Mouse (Mus musculus) C2C12 (cell line): Measurements from ENCODE around the gene Csf3.

ENCODE experiments used
- CEBPB ChIP-seq: IDR thresholded peaks from one replicate; pipeline ENCODE4 v1.6.1; 2011; ENCODE audit warnings: low read depth, mild to moderate bottlenecking, control low read depth, moderate library complexity
- CTCF ChIP-seq: IDR thresholded peaks from one replicate; pipeline ENCODE4 v1.5.1; 2011; ENCODE audit not compliant: control insufficient read depth, insufficient read depth, insufficient read length
- USF1 ChIP-seq: IDR thresholded peaks from one replicate; pipeline ENCODE4 v1.6.1; 2011; ENCODE audit warnings: low read depth, mild to moderate bottlenecking, control low read depth, moderate library complexity

DNA sequence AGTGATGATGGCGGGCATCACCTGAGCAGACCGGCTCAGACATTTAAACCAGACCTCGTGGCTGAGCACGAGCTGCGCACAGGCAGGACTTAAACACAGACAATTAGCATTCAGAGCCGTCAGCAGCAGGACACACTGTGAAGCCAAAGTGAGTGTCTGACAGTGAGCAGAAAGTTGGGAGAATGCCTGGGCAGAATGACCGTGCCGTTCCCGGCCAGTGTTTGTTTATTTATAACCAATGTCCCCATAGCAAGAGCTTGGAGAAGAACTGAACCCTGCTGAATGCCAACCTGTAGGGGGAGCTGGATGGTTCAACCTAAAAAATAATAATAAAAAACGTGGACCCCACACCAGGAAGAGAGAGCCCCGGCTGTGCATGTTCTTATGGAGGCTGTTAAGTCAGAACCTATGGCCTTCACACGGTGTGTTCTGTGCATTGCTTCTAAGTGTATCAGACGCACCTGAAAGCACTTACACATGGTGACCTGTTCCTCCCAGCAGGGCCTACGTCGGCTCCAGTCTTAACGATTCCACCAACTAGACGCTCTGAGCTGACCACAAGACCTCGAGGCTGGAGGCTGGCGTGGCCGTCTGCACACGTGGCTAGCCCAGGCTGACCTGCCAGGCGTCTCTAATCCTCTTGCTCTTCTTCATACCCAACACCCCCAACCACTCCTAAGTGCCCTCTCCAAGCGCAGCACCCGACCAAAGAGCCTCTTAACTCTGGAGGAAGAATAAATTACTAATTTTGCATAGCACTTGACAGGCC lies 20.6 kb downstream of the Csf3 start:
- TF ChIP-seq CTCF = no peak
- no peak for TF ChIP-seq CEBPB
- no peak for TF ChIP-seq USF1
